Mouse (Mus musculus) B cell, adult 62 days (primary cell): ENCODE results near the gene Agtrap. TPM values are rescaled to one million over a fixed set of nuclear protein-coding genes. Genes with fewer than 3 reads are reported as not detected.

Source experiments
- total RNA-seq: library from RNA; stranded (reverse); gene quantifications from 4 replicates; pipeline ENCODE4 v1.2.4, GENCODE M21; 2023

Gene Agtrap
- total RNA-seq, result 9.0 to 14.2 TPM (median 11.7 TPM) in 4 replicates

DNA sequence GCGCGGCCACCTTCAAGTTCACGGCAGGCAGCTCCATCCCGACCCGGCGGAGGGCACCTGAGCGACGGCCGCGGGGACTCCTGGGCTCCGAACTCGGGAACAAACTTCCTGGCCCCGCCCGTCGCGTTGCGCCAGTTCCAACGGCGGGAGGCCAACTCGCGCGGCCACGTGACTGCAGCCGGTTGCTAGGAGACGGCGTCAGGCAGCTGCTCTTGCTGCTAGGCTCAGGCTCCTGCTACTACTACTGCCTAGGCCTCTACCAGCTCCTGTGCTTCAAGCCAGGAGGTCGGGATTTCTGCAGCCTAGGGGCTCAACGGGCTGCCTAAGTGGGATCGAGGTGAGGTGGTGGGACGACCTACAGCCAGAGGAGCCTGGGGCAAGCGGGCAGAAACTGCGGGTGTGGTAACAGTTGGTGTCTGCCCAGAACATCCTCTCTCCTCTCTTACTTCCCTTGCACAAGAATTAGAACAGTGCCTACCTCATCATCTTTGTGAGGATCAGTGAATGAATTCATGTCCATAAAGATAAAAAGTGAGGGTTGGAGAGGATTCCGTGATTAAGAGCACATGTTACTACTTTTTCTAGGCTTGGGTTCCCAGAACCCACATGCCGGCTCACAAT, at the start of gene Agtrap:
Gene Agtrap, minus strand, starts transcription at position 125 of the 621 bp plus-strand sequence.

GRCm38 (mm10) chr4:148130561-148131413, 43.0 kb upstream of the Agtrap start, which contains the start of gene Draxin:
Draxin (minus strand) TSS chr4:148130698.

DNA sequence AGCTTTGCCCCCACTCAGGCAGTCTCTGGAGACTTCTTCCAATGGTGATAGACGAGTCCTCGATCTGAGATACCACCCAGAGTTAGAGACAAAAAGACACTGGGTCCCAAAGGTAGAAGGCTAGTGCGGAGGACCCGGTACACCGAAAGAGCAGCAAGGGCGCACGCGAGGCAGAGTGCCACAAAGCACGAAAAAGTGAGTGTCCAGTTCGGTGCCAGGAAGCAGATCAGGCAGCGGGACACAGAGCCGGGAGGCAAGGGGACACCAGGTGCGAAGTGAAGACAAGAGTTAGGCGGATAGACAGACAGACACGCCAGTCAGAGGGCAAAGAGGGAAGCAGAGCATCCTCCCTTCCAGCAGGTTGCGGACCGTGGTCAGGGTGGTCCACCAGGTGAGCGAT, 42.3 kb upstream of the Agtrap start, which contains the start of gene Mad2l2:
Gene Mad2l2, plus strand, starts transcription at position 252 of the 400 bp plus-strand sequence.

DNA sequence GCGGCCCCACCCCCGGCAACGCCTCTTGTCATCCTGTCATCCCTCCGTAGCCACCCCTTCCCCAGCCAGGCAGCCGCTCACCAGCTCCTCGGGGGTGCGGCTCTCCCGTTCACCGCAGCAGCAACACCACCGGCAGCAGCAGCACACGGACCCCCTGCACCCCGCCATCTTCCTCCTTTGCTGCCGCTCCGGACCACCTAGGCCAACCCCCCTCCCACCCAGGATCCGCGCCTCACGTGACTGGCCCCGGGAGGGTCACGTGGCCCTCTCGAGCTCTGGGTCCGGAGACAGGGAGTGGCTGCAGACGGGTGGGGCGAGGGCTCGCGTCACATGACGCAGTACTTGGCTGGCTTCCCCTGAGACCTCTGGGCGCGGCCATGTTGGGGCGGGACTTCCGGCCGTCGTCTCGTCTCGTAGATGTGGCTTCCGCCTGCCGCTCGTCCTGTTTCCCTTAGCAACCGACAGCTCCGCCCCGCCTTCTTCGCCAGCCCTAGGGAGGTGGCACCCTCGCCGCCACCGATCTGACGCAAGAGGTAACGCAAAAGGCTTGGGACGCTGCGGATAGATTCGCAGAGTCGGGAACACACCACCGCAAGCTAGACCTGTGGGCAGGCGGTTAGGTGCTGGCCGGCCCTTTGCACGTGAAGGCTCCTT, 49.1 kb downstream of the Agtrap start, which contains the start of the genes Clcn6 and Mthfr:
Gene Clcn6, minus strand, starts transcription at position 222 of the 654 bp plus-strand sequence.
Gene Mthfr, plus strand, starts transcription at position 478 of the 654 bp plus-strand sequence.

Other genes with a start within 250 kb of the Agtrap start
- 9.1 to 13.8 TPM (median 11.4 TPM) in 4 replicates for gene Zfp933, start 239.7 kb downstream of the Agtrap start, total RNA-seq
- 34.3 to 43.6 TPM (median 39.2 TPM) in 4 replicates for gene Miip, start 219.2 kb downstream of the Agtrap start, total RNA-seq
- gene Fv1, start 219.1 kb downstream of the Agtrap start, total RNA-seq, result 7.0 to 10.8 TPM (median 9.5 TPM) in 4 replicates
- 46.8 to 60.2 TPM (median 49.2 TPM) in 4 replicates for gene Mfn2, start 183.3 kb downstream of the Agtrap start, total RNA-seq
- 3.3 to 6.2 TPM (median 5.4 TPM) in 4 replicates for gene Plod1, start 151.3 kb downstream of the Agtrap start, total RNA-seq
- gene 2510039O18Rik, start 147.1 kb downstream of the Agtrap start, total RNA-seq, result 62.2 to 65.8 TPM (median 64.3 TPM) in 4 replicates
- not detected in 4 replicates for gene Nppb, start 102.2 kb downstream of the Agtrap start, total RNA-seq
- gene Nppa, start 87.3 kb downstream of the Agtrap start, total RNA-seq, result not detected in 4 replicates
- gene Clcn6, start 49.2 kb downstream of the Agtrap start, total RNA-seq, result 40.9 to 48.8 TPM (median 45.8 TPM) in 4 replicates
- 14.3 to 18.7 TPM (median 16.4 TPM) in 4 replicates for gene Mthfr, start 49.0 kb downstream of the Agtrap start, total RNA-seq
- 19.9 to 26.5 TPM (median 24.1 TPM) in 4 replicates for gene Mad2l2, start 42.4 kb upstream of the Agtrap start, total RNA-seq
- 0.12 TPM in 1 of 4 replicates, not detected in the others for gene Draxin, start 42.7 kb upstream of the Agtrap start, total RNA-seq
- 16.8 to 18.4 TPM (median 17.2 TPM) in 4 replicates for gene Fbxo6, start 64.1 kb upstream of the Agtrap start, total RNA-seq
- gene Fbxo44, start 72.5 kb upstream of the Agtrap start, total RNA-seq, result 7.8 to 9.7 TPM (median 8.5 TPM) in 4 replicates
- not detected in 4 replicates for gene Fbxo2, start 72.6 kb upstream of the Agtrap start, total RNA-seq
- not detected in 4 replicates for gene Disp3, start 199.9 kb upstream of the Agtrap start, total RNA-seq